Mouse (Mus musculus) olfactory bulb, adult 2 months (tissue): Measurements from ENCODE around the gene Gimap4.

ENCODE experiments used
- CTCF ChIP-seq: fragments of 200-500 bp; IDR thresholded peaks from 2 replicates; pipeline ENCODE4 v1.5.1; 2012; ENCODE audit warnings: low read depth, mild to moderate bottlenecking, low read length, moderate library complexity; ENCODE audit not compliant: insufficient read depth
- POLR2A ChIP-seq: fragments of 200-500 bp; IDR thresholded peaks from 2 replicates; pipeline ENCODE4 v1.6.1; 2012; ENCODE audit warnings: mild to moderate bottlenecking, low read depth, low read length, moderate library complexity; ENCODE audit not compliant: insufficient read depth

- TF ChIP-seq POLR2A (no peak), CTCF (no peak)
Observed at GRCm38 (mm10) chr6:48677492-48678345, 6.6 kb upstream of the Gimap4 start.
